Mouse (Mus musculus) erythroblast, embryonic 14.5 days (primary cell): ENCODE measurements around the gene Spred1.

Source experiments
- GATA1 ChIP-seq: IDR thresholded peaks from 2 replicates; pipeline ENCODE4 v1.6.1; 2012; ENCODE audit warnings: low read length, inconsistent platforms, mixed read lengths
- TAL1 ChIP-seq: IDR thresholded peaks from 3 replicates; pipeline ENCODE4 v1.6.1; 2012; ENCODE audit warnings: low read length, inconsistent platforms, mixed read lengths

DNA sequence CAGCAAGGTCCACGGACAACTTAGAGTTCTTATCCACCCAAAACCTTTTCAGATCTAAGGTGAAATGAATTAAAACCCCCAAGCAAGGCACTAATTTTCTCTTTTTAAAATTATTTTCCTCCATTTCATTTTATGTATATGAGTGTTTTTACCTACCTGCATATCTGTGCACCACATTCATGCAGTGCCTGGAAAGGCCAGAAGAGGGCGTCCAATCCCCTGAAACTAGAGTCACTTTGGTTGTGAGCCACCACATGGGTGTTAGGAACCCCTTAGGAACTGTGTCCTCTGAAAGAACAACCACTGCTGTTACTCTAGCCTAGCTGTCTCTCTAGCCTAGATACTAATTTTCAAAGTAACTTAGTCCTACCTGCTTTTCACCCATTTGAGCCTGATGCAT, 95.0 kb downstream of the Spred1 start:
- TF ChIP-seq GATA1 (no peak), TAL1 (no peak)
